Comparison of ENCODE assay signal across 13 mouse cellular contexts in the genomic region with DNA sequence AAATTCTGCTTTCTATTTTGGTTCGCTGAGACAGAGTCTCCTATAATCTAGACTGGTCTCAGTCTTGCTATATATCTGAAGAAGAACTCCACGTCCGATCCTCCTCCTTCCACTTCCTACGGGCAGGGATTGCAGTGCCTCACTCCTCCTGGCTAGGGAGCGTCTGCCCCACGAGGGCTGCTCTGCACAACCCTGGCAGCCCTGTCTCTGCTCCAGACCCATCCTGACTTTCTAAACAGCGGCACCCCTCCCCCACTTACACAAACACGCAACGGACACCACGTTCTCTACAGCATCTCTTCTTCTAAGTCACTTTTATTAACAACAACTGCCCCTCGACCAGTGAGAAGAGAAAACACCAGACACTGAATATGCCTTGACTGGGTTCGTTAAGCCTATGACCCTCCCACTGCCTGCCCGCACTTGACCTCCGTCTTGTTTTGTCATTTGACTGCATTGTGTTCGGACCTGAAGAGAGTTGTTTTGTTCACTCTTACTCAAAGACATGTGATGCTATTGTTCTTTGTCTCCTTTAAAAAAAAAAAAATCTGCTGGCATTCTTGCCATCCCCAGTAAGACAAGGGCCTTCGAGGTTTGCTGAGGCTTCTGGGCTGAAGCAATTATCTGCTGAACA.
A peak's percentile ranks its signal among the peaks of the same experiment; 100 is the strongest.
DNase-seq lines count a peak whose midpoint lies in the region; ATAC-seq and TF ChIP-seq lines count a peak whose summit lies in the region.
"Had no signal": no experiment of that assay in that cellular context is flagged by ENCODE, and none has a peak within 500 bp of the region (broad histone marks: within the 10 kb centered on the region; RNA-seq: fewer than 3 reads in every experiment).

No protein-coding gene starts in this region.

- peak overlapping the region; percentile 44 for H3K27ac ChIP-seq in heart, embryonic 12.5 days (ENCODE audit: poor library complexity, severe bottlenecking)
- no peak overlapping the region for H3K27ac ChIP-seq in liver, adult 2 months (replicated peaks; ENCODE audit: insufficient read depth, low read depth, low read length)
- no peak overlapping the region for H3K27ac ChIP-seq in liver, embryonic 12.5 days
- H3K27ac ChIP-seq in intestine, embryonic 14.5 days (ENCODE audit: low read depth) = no peak overlapping the region
- H3K27ac ChIP-seq: neural tube, embryonic 12.5 days had no signal

- H3K27me3 ChIP-seq in heart, embryonic 12.5 days (replicated peaks) = no peaks in the 10 kb centered on the region
- H3K27me3 ChIP-seq in liver, adult 2 months (ENCODE audit: control insufficient read depth, insufficient read depth, low read length) = no peaks in the 10 kb centered on the region
- H3K27me3 ChIP-seq in liver, embryonic 12.5 days (replicated peaks) = no peaks in the 10 kb centered on the region
- H3K27me3 ChIP-seq in intestine, embryonic 14.5 days (replicated peaks; ENCODE audit: control insufficient read depth, insufficient read depth, low read length) = no peaks in the 10 kb centered on the region
- H3K27me3 ChIP-seq: neural tube, embryonic 12.5 days had no signal

- DNase-seq in heart, adult 8-10 months (ENCODE audit: low spot score) = no peak
- no peak for DNase-seq in liver, adult 2 months (ENCODE audit: extremely low read depth, low read depth, low spot score)
- peak; percentile 34 for DNase-seq in brain, embryonic 14.5 days (ENCODE audit: low read depth)
- no peak for DNase-seq in intestine, embryonic 14.5 days (ENCODE audit: low spot score)
- DNase-seq in layer of hippocampus, adult 9-10 months (ENCODE audit: low spot score) = no peak
- no peak for DNase-seq in frontal cortex, postnatal 36 days (ENCODE audit: low spot score in 2 of 2)
- DNase-seq: left cerebral cortex, postnatal 4 days; lung, postnatal 4 days; spleen, adult 18-20 months; thymus, postnatal 25 days had no signal

- peak overlapping the region; percentile 35; the same call in 1 of the 2 replicates for H3K9ac ChIP-seq in heart, embryonic 12.5 days
- peak overlapping the region; percentile 40; the same call in 1 of the 2 replicates for H3K9ac ChIP-seq in liver, adult 2 months (ENCODE audit: low read depth, low read length)
- H3K9ac ChIP-seq in liver, embryonic 12.5 days = no peak overlapping the region
- no peak overlapping the region for H3K9ac ChIP-seq in intestine, embryonic 14.5 days (ENCODE audit: low read length)
- H3K9ac ChIP-seq: neural tube, embryonic 12.5 days had no signal

- no peaks in the 10 kb centered on the region for H3K9me3 ChIP-seq in heart, embryonic 12.5 days (replicated peaks)
- H3K9me3 ChIP-seq in liver, embryonic 12.5 days (replicated peaks) = no peaks in the 10 kb centered on the region
- no peaks in the 10 kb centered on the region for H3K9me3 ChIP-seq in intestine, embryonic 14.5 days (ENCODE audit: control insufficient read depth, low read length)
- H3K9me3 ChIP-seq: neural tube, embryonic 12.5 days had no signal

- H3K4me1 ChIP-seq in heart, embryonic 12.5 days (replicated peaks) = peaks cover 28% of the 10 kb centered on the region
- peaks cover 4% of the 10 kb centered on the region; the same call in 1 of the 2 replicates for H3K4me1 ChIP-seq in liver, adult 2 months (ENCODE audit: control insufficient read depth, insufficient read depth, low read length)
- peaks cover 7% of the 10 kb centered on the region; the same call in 1 of the 2 replicates for H3K4me1 ChIP-seq in liver, embryonic 12.5 days
- peaks cover 4% of the 10 kb centered on the region; the same call in 1 of the 2 replicates for H3K4me1 ChIP-seq in intestine, embryonic 14.5 days (replicated peaks; ENCODE audit: control insufficient read depth, insufficient read depth, low read length)

- no peak for ATAC-seq in heart, embryonic 12.5 days (ENCODE audit: insufficient number of reproducible peaks, low FRiP score)
- no peak for ATAC-seq in liver, embryonic 12.5 days
- no peak for ATAC-seq in intestine, embryonic 14.5 days (replicated peaks; ENCODE audit: low FRiP score, low TSS enrichment, low read depth)

- H3K79me2 ChIP-seq in liver, adult 2 months (ENCODE audit: control insufficient read depth, insufficient read depth, low read length) = peaks cover 4% of the 10 kb centered on the region; the same call in 1 of the 2 replicates

- TF ChIP-seq POLR2A in liver, adult 2 months (IDR thresholded peaks at IDR 0.05; ENCODE audit: extremely low read depth, insufficient read depth, low read length) = no peak
- TF ChIP-seq POLR2A in brain, embryonic 14.5 days (IDR thresholded peaks at IDR 0.05; ENCODE audit: borderline replicate concordance, extremely low read depth, insufficient read depth, insufficient read length, poor library complexity, severe bottlenecking) = no peak

- 41% methylated on average over 16 of the region's 16 CpGs for WGBS in heart, embryonic 12.5 days
- WGBS in liver, adult 2 months = 36% methylated on average over 16 of the region's 16 CpGs
- 61% methylated on average over 16 of the region's 16 CpGs for WGBS in liver, embryonic 12.5 days (ENCODE audit: insufficient replicate concordance)
- 35% methylated on average over 16 of the region's 16 CpGs for WGBS in intestine, embryonic 14.5 days

- 0 out of 2 replicates have a peak, but pooled peaks have one; percentile 8 for TF ChIP-seq CTCF in liver, adult 2 months (IDR thresholded peaks at IDR 0.05; ENCODE audit: low read depth, low read length)
- TF ChIP-seq CTCF in brain, embryonic 14.5 days (IDR thresholded peaks at IDR 0.05; ENCODE audit: borderline replicate concordance, extremely low read depth, insufficient read depth, insufficient read length) = no peak

- H3K36me3 ChIP-seq in heart, embryonic 12.5 days = no peaks in the 10 kb centered on the region
- no peaks in the 10 kb centered on the region for H3K36me3 ChIP-seq in liver, adult 2 months (ENCODE audit: control insufficient read depth, insufficient read depth, low read length)
- H3K36me3 ChIP-seq in liver, embryonic 12.5 days = no peaks in the 10 kb centered on the region
- no peaks in the 10 kb centered on the region for H3K36me3 ChIP-seq in intestine, embryonic 14.5 days (ENCODE audit: control insufficient read depth, insufficient read depth, low read length)
- H3K36me3 ChIP-seq: neural tube, embryonic 12.5 days had no signal

- peak overlapping the region; percentile 20; the same call in 1 of the 2 replicates for H3K4me3 ChIP-seq in heart, embryonic 12.5 days
- peak overlapping the region; percentile 25; the same call in 1 of the 2 replicates for H3K4me3 ChIP-seq in liver, adult 2 months (ENCODE audit: insufficient read depth, low read depth, low read length)
- H3K4me3 ChIP-seq in liver, embryonic 12.5 days = no peak overlapping the region
- no peak overlapping the region for H3K4me3 ChIP-seq in intestine, embryonic 14.5 days (ENCODE audit: low read depth, low read length)
- H3K4me3 ChIP-seq: neural tube, embryonic 12.5 days had no signal

- H3K4me2 ChIP-seq in heart, embryonic 12.5 days = peak overlapping the region; percentile 54
- no peak overlapping the region for H3K4me2 ChIP-seq in liver, embryonic 12.5 days
- peak overlapping the region; percentile 8; the same call in 1 of the 2 replicates for H3K4me2 ChIP-seq in intestine, embryonic 14.5 days (ENCODE audit: low read length)
- H3K4me2 ChIP-seq: neural tube, embryonic 12.5 days had no signal

Comparison
In these comparisons a context has a peak if more than half of its experiments do, and no peak if none do; other contexts are left out.
1. H3K4me3 ChIP-seq: peak in heart, embryonic 12.5 days (single experiment) and liver, adult 2 months (single experiment); none in liver, embryonic 12.5 days (single experiment) and intestine, embryonic 14.5 days (single experiment).
2. H3K9ac ChIP-seq: peak in heart, embryonic 12.5 days (single experiment) and liver, adult 2 months (single experiment); none in liver, embryonic 12.5 days (single experiment) and intestine, embryonic 14.5 days (single experiment).